ENCODE assay signal across 12 mouse cellular contexts in genomic region chr9:82729646-82730045, GRCm38 (mm10).
"Had no signal": no experiment of that assay in that cellular context is flagged by ENCODE, and none has a peak within 500 bp of the region (broad histone marks: within the 10 kb centered on the region; RNA-seq: fewer than 3 reads in every experiment).

No protein-coding gene starts in this region.

- ATAC-seq: lung, postnatal 0 days had no signal

- H3K4me2 ChIP-seq: liver, embryonic 11.5 days; liver, embryonic 15.5 days; neural tube, embryonic 13.5 days had no signal

- DNase-seq: kidney, adult 8-10 months; kidney, postnatal 25 days; lung, adult 2 months; lung, postnatal 36 days; thymus, postnatal 4 days had no signal

- H3K4me1 ChIP-seq: liver, embryonic 15.5 days; neural tube, embryonic 13.5 days had no signal

- H3K36me3 ChIP-seq: limb, embryonic 10.5 days; liver, embryonic 15.5 days; neural tube, embryonic 13.5 days had no signal

- H3K27ac ChIP-seq: left cerebral cortex, adult 2 months; limb, embryonic 10.5 days; liver, embryonic 15.5 days; neural tube, embryonic 13.5 days; stomach, postnatal 0 days had no signal

- H3K27me3 ChIP-seq: liver, embryonic 15.5 days; neural tube, embryonic 13.5 days had no signal

- H3K9ac ChIP-seq: liver, embryonic 15.5 days; neural tube, embryonic 13.5 days had no signal

- H3K9me3 ChIP-seq: limb, embryonic 10.5 days; liver, embryonic 15.5 days; neural tube, embryonic 13.5 days had no signal

- H3K4me3 ChIP-seq: left cerebral cortex, adult 2 months; limb, embryonic 10.5 days; liver, embryonic 15.5 days; neural tube, embryonic 13.5 days had no signal
